Mouse (Mus musculus) bone marrow macrophage, adult 2 months (primary cell): ENCODE results near the gene Maf. TPM values are rescaled to one million over a fixed set of nuclear protein-coding genes. Genes with fewer than 3 reads are reported as not detected.

Experiments
- H3K27ac ChIP-seq: 2 replicates; pipeline ENCODE4 v1.5.1; 2012; ENCODE audit warnings: low read depth, low read length; ENCODE audit not compliant: insufficient read depth
- H3K4me1 ChIP-seq: 2 replicates; pipeline ENCODE4 v1.6.1; 2012; ENCODE audit warnings: low read length; ENCODE audit not compliant: control insufficient read depth, insufficient read depth
- H3K4me3 ChIP-seq: 2 replicates; pipeline ENCODE4 v1.5.1; 2012; ENCODE audit warnings: mild to moderate bottlenecking, low read length, moderate library complexity; ENCODE audit not compliant: insufficient read depth
- CTCF ChIP-seq: IDR thresholded peaks from 2 replicates; pipeline ENCODE4 v1.5.1; 2012; ENCODE audit warnings: low read depth, mild to moderate bottlenecking, low read length, moderate library complexity
- POLR2A ChIP-seq: IDR thresholded peaks from 2 replicates; pipeline ENCODE4 v1.6.1; 2012; ENCODE audit warnings: mild to moderate bottlenecking, low read depth, low read length, borderline replicate concordance
- polyA plus RNA-seq: library from polyadenylated mRNA; stranded (reverse); fragments of >200 nt; gene quantifications from 2 replicates; pipeline ENCODE4 v1.2.4, GENCODE M21; 2012; ENCODE audit not compliant: missing spikeins, insufficient read depth, insufficient read length

The Maf gene
- polyA plus RNA-seq, 1 experiment, result 328 TPM

DNA sequence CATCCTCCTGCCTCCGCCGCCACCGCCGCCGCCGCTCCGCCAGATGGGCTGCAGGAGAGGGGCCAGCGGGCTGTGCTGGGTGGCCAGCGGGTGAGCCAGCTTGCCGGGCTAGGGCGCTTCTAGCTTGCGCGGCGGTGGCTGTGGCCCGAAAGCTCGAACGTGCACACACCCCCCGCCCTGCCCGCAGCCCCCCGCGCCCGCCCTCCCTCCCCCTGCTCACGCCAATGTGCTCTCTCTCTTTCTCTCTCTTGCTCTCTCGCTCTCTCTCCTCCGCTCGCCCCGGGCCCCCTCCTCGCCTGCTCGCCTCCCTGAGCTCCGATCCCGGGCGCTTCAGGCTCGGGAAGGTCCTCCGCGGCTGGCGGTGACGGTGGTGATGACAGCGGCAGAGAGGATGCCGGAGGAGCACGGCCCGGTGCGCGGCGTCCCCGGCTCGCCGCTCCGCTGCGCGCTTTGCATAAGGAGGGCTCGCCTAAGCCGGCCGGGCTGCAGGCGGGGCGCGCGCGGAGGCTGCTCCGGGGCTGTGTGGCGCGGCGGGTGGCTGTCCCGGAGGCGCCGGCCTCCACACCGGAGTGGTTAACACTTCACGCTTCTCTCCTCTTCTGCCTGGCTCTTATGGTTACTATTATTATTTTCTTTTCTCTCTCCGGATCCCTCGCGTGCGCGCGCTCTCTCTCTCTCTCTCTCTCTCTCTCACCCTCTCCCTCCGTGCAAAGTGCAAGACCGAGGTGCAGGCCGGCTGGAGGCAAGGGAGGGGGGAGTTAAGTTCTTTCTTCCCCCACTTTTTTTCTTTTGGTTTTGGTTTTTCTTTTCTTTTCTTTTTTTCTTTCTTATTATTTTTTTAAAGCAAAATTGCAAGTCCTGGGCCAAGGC is 498 bp downstream of the Maf start:
- TF ChIP-seq POLR2A (no peak; the same call in 1 of the 2 replicates), CTCF (peak; percentile 28; the same call in 1 of the 2 replicates)
- H3K27ac ChIP-seq, result peak overlapping the region; percentile 100
- H3K4me3 ChIP-seq, result peak overlapping the region; percentile 76
- H3K4me1 ChIP-seq, result peaks cover 5% of the 10 kb centered on the region; the same call in 1 of the 2 replicates

GRCm38 (mm10) chr8:115706411-115706860 is 1.2 kb downstream of the Maf start:
- no peak for TF ChIP-seq POLR2A
- Histone ChIP-seq H3K4me1 (peaks cover 8% of the 10 kb centered on the region), H3K27ac (peak overlapping the region; percentile 100), H3K4me3 (peak overlapping the region; percentile 76)

- Histone ChIP-seq H3K4me3 (peak overlapping the region; percentile 76), H3K27ac (peak overlapping the region; percentile 100), H3K4me1 (peaks cover 10% of the 10 kb centered on the region)
- no peak for TF ChIP-seq CTCF
- TF ChIP-seq POLR2A, result no peak
Measured at GRCm38 (mm10) chr8:115705591-115706110, 1.9 kb downstream of the Maf start.

GRCm38 (mm10) chr8:115703056-115703455 is 4.5 kb downstream of the Maf start:
- TF ChIP-seq CTCF, result no peak
- no peak for TF ChIP-seq POLR2A
- Histone ChIP-seq H3K4me1 (peaks cover 26% of the 10 kb centered on the region), H3K27ac (peak overlapping the region; percentile 54), H3K4me3 (peak overlapping the region; percentile 62; the same call in 1 of the 2 replicates)

DNA sequence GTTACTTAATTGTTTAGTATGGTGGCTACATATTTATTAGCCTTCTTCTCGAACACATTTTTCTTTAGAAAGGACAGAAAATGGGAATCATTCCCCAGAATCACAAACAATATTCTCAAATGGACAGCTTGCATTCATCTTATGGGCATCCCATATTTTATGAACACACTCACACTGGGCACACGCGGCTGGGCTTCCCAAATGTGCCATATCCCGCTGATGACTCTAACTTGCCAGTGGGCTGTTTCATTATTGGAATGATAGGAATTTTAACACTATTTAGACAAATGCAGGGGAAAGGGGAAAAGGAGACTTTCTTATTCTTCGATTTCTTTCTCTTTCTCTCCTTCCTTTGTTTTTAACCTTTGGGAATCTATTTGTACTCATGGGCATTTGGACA is 6.6 kb downstream of the Maf start:
- TF ChIP-seq POLR2A (no peak), CTCF (no peak)
- Histone ChIP-seq H3K4me3 (0 out of 2 replicates have a peak overlapping the region, but pooled peaks have one; percentile 27), H3K27ac (no peak overlapping the region), H3K4me1 (peaks cover 32% of the 10 kb centered on the region)

DNA sequence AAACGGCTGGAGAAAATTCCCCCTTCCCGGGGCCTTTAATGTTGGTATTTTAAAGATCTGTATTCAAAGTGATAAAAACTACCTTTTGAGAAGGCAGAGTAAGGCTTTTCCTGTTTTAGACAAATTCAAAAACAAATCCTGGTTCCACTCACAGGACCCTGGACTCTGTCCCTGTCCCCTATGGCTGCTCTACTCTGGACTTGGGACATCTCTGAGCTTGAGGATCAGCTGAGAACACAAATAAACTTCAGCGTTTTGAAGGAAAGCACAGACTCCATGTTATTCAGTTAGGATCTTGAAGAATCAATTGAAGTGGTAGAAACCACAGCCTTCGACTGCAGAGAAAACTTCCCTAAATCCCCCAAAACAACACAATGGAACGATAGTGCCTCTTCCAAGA is 8.4 kb downstream of the Maf start:
- 0 out of 2 replicates have a peak overlapping the region, but pooled peaks have one; percentile 8 for H3K27ac ChIP-seq
- no peak for TF ChIP-seq POLR2A
- peaks cover 32% of the 10 kb centered on the region for H3K4me1 ChIP-seq
- H3K4me3 ChIP-seq, result no peak overlapping the region

DNA sequence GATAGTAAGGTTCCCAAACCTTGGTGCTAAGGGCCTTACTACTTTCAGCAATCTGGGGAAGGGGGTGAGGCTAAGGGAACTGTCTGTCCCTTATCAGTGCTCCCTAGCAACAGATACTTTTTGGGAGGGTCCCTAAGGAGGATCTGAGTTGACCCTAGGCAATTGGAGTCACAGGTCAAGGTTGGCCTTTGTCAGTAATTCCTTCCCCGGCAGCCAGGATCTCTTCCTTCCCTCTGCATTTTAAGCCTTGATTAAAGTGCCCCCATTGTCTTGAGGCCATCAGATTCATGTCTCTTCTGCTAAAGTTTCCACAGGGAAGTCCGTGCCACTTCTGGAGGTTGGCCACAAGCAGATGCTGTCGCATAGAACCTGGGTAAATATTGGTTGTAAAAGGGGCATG is 10.2 kb downstream of the Maf start:
- no peak overlapping the region for H3K27ac ChIP-seq
- H3K4me1 ChIP-seq, result peaks cover 32% of the 10 kb centered on the region
- TF ChIP-seq CTCF (no peak), POLR2A (no peak)
- H3K4me3 ChIP-seq, result no peak overlapping the region

GRCm38 (mm10) chr8:115696661-115697060 is 10.9 kb downstream of the Maf start:
- no peak for TF ChIP-seq CTCF
- no peak for TF ChIP-seq POLR2A
- peaks cover 29% of the 10 kb centered on the region for H3K4me1 ChIP-seq
- H3K4me3 ChIP-seq, result no peak overlapping the region
- no peak overlapping the region for H3K27ac ChIP-seq

DNA sequence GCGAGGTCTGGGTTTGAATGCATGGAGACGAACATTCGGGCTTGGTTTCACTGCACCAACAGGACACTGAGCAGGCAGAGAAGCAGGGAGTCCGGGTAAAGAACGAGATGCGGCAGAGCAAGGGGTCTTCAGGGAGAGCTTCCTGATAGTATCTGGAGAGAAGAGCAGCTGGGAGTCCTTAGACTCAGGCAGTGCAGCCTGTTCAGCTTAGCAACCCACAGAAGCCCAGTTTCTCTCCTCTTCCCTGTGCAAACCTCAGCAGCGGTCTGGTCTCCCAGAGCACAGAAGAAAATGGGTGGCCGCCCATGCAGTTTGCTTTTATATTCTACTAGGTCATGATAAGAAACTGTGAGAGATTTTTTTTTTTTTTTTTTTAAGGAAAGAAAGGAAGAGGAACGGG is 20.2 kb downstream of the Maf start:
- H3K27ac ChIP-seq, result no peak overlapping the region
- H3K4me1 ChIP-seq, result no peaks in the 10 kb centered on the region
- no peak overlapping the region for H3K4me3 ChIP-seq
- TF ChIP-seq CTCF (no peak), POLR2A (no peak)

DNA sequence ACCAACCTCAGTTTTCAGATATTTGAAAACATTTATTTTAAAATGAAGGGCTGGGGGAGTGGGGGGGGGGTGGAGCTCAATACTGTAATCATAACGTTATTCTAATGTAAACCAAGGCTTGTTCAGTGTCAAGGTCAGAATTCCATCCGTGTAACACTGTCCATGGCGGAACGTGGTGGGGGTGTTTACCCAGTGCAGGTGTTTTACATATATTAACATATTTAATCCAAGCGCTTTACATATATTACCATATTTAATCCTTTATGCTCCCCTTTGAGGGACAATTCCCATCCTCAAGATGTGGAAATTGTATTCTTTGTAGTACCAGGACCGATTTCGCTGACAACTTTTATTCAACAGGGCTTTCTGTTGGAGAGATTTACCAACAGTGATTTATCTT is 24.3 kb downstream of the Maf start:
- Histone ChIP-seq H3K27ac (no peak overlapping the region), H3K4me3 (no peak overlapping the region), H3K4me1 (peaks cover 8% of the 10 kb centered on the region)
- TF ChIP-seq CTCF (no peak), POLR2A (no peak)

DNA sequence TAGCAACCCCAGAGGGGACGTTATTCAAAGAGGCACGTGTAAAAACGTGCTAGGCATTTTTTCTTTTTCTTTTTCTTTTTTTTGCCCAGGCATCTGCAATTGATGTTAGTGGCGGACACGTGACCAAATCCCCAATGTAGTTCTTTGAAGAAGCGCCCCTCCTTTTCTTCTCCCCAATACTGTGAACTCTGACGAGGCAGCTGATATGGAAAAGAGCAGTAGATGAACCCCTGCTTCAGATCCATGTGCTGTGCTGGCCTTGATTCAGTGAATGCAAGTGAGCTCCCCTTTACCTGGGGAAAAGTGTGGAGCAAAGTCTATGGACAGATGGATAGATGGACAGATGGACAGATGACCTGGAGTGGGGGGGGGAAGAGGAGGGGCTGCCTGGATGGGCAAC is 28.1 kb downstream of the Maf start:
- TF ChIP-seq POLR2A, result no peak
- no peak for TF ChIP-seq CTCF
- Histone ChIP-seq H3K4me1 (peaks cover 15% of the 10 kb centered on the region), H3K27ac (no peak overlapping the region), H3K4me3 (no peak overlapping the region)
